Mouse (Mus musculus) forebrain, embryonic 10.5 days (tissue): Measurements from ENCODE around the gene Wdr90. TPM values are rescaled to one million over a fixed set of nuclear protein-coding genes. Genes with fewer than 3 reads are reported as not detected.
"Not testable (repeated sequence)": the region's sequence is repeated elsewhere in the genome, so short reads cannot be mapped to it uniquely, and the experiment has no call there.

Experiments
- DNase-seq: peaks from one replicate; pipeline ENCODE4 v3.0.0-alpha.2; 2017; ENCODE audit warnings: low spot score; ENCODE audit errors: extremely low spot score
- H3K27ac ChIP-seq: fragments of 300-500 bp; sonication (generic); 2 replicates; pipeline ENCODE4 v1.5.1; 2016; ENCODE audit warnings: mild to moderate bottlenecking
- H3K27me3 ChIP-seq: fragments of 300-500 bp; sonication (generic); 2 replicates; pipeline ENCODE4 v1.6.1; 2016; ENCODE audit warnings: mild to moderate bottlenecking; ENCODE audit not compliant: poor library complexity, severe bottlenecking
- H3K36me3 ChIP-seq: fragments of 300-500 bp; sonication (generic); replicated peaks from 2 replicates; pipeline ENCODE4 v1.6.1; 2016; ENCODE audit warnings: mild to moderate bottlenecking, moderate library complexity
- H3K4me1 ChIP-seq: fragments of 300-500 bp; sonication (generic); 2 replicates; pipeline ENCODE4 v1.6.1; 2016
- H3K4me3 ChIP-seq: fragments of 300-500 bp; sonication (generic); 2 replicates; pipeline ENCODE4 v1.5.1; 2016; ENCODE audit warnings: mild to moderate bottlenecking, moderate library complexity
- H3K9me3 ChIP-seq: fragments of 300-500 bp; sonication (generic); 2 replicates; pipeline ENCODE4 v1.6.1; 2016; ENCODE audit warnings: mild to moderate bottlenecking, moderate library complexity
- WGBS: fragments of 180-500 bp; shearing (Covaris S2); methylation state at CpG from one replicate; pipeline ENCODE4 v1.1.7; 2016; 5-methylcytosine and 5-hydroxymethylcytosine counted together
- polyA plus RNA-seq: library from polyadenylated mRNA; unstranded; fragments of >200 nt; fragmentation: Nextera tagmentation; extraction: Ambion mirVana; gene quantifications from 2 replicates; pipeline ENCODE4 v1.2.1, GENCODE M21; 2016

Wdr90 gene
- polyA plus RNA-seq, 1 experiment from 2014 or later: 63.3 TPM

DNA sequence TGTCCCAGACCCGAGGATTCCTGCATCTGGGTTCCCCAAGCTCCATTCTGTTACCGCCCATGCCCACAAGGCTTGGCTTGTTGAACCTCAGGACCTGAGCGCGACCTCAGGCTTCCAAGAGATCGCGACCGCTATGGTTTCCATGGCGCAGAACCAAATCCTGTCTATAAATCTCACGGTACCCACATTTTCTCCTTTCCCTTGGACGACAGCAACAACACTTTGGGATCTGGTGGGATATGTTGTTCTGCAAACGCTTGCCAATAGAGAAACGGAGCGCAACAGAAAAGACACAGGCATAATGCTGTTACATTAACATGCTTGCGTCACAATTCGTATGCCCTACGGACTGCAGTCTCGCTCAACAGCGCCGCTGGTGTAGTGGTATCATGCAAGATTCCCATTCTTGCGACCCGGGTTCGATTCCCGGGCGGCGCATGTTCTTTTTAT, 13.4 kb upstream of the Wdr90 start, which contains the start of gene Mettl26:
Gene Mettl26, plus strand, starts transcription at position 354 of the 450 bp plus-strand sequence.
- Histone ChIP-seq H3K27ac (peak within 1 kb of the TSS; percentile 94), H3K9me3 (no peaks in the 10 kb centered on the region), H3K36me3 (peaks cover 31% of the 10 kb centered on the region), H3K4me3 (peak within 1 kb of the TSS; percentile 85), H3K4me1 (peaks cover 49% of the 10 kb centered on the region), H3K27me3 (no peaks in the 10 kb centered on the region)
- under 1% methylated on average over 25 of the region's 25 CpGs for WGBS
- peak; percentile 93 for DNase-seq

DNA sequence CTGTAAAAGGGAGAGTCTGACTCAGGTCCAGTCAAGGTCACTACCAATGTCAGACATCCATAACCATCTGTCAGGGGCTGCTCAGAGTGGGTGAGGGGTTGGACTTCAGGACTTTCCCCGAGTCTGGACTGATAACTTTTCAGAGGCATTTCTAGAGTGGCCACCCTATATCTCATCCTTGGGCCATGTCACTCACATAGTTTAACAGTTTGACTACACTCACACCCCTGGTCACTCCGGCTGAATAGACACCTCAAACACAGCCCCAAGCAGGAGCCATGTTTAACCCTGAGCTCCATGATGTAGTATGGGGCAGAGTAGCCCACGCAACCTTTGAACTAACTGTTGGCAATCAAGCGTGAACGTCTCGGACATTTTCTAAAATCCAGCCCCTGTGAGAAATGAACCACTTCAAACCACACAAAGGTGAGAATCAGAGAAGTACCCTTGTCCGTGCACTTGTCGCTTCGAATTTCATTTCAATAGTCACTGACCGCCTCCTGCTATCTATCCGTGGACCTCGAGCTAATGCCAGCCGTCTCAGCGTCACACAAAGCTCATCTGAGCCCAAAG, 12.9 kb upstream of the Wdr90 start:
- Histone ChIP-seq H3K9me3 (no peaks in the 10 kb centered on the region), H3K36me3 (peaks cover 26% of the 10 kb centered on the region), H3K27ac (peak overlapping the region; percentile 94), H3K4me3 (peak overlapping the region; percentile 85), H3K4me1 (peaks cover 48% of the 10 kb centered on the region), H3K27me3 (no peaks in the 10 kb centered on the region)
- WGBS: 6% methylated on average over 14 of the region's 14 CpGs
- DNase-seq: peak; percentile 38

DNA sequence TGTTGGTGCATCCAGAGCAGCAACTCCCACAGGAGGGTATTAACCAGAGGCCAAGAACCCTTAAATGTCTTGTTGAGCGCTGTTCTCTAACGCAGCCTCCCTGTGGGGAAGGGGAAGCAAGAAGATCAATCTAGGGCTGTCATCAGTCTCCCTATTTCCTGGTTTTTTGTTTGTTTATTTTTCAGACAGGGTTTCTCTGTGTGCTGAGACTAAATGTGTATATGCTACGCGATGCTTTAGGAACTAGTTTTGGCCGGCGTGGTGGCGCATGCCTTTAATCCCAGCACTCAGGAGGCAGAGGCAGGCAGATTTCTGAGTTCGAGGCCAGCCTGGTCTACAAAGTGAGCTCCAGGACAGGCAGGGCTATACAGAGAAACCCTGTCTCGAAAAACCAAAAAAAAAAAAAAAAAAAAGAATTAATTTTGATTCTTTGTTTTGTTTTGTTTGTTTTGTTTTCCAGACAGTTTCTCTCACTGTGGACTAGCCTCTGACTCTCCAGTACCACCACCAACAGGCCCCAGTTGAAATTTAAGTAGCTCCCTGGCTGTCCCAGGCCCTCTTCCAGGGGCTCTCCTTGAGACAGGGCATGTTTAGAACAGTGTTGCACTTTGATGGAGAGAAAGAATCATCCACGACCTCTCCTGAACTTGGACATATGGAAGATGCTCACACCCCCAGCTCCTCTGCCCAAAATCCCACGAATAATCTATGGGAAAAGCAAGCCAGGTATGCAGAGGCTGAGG, 12.3 kb upstream of the Wdr90 start:
- H3K9me3 ChIP-seq: no peaks in the 10 kb centered on the region
- no peak for DNase-seq
- H3K27ac ChIP-seq: peak overlapping the region; percentile 94
- peaks cover 19% of the 10 kb centered on the region for H3K36me3 ChIP-seq
- H3K4me3 ChIP-seq: peak overlapping the region; percentile 85
- peaks cover 48% of the 10 kb centered on the region for H3K4me1 ChIP-seq
- WGBS: 79% methylated on average over 11 of the region's 11 CpGs
- H3K27me3 ChIP-seq: no peaks in the 10 kb centered on the region

DNA sequence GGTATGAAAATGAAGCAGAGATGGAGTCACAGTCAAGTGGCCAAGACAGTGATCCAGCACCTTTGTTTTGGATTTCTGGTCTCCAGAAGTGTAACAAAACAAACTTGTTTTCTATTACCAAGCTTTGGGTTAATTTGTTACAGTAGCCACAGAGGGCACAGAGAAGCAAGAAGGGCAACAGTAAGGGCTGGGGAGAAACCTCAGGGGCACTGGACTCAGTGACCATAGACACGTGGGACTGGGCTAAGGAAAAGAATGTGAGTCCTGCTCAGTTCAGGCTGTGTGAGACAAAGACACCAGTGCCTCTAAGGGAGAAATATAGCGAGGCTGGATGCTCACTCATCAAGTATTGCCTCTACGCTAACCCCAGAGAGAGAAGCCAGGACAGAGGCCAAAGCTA, 11.4 kb upstream of the Wdr90 start:
- no peak for DNase-seq
- Histone ChIP-seq H3K27me3 (no peaks in the 10 kb centered on the region), H3K9me3 (no peaks in the 10 kb centered on the region), H3K27ac (no peak overlapping the region), H3K36me3 (peaks cover 10% of the 10 kb centered on the region), H3K4me1 (peaks cover 51% of the 10 kb centered on the region), H3K4me3 (no peak overlapping the region)
- 88% methylated on average over 3 of the region's 3 CpGs for WGBS

DNA sequence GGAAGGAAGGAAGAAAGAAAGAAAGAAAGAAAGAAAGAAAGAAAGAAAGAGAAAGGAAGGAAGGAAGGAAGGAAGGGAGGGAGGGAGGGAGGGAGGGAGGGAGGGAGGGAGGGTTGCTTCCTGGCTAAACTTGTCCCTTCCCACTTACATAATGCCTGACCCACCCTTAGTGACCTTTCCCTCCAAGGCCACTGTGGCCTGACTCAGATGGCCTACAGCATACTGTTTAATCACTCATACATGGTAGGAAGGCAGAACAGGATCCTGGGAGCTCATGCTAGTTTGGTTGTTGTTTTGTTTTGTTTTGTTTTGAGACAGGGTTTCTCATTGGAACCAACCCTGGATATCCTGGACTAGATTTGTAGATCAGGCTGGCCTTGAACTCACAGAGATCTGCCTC, 10.3 kb upstream of the Wdr90 start:
- not testable (repeated sequence) for DNase-seq, H3K27ac ChIP-seq, H3K9me3 ChIP-seq, H3K27me3 ChIP-seq, H3K4me3 ChIP-seq, H3K36me3 ChIP-seq
- H3K4me1 ChIP-seq: peaks cover 52% of the 10 kb centered on the region

DNA sequence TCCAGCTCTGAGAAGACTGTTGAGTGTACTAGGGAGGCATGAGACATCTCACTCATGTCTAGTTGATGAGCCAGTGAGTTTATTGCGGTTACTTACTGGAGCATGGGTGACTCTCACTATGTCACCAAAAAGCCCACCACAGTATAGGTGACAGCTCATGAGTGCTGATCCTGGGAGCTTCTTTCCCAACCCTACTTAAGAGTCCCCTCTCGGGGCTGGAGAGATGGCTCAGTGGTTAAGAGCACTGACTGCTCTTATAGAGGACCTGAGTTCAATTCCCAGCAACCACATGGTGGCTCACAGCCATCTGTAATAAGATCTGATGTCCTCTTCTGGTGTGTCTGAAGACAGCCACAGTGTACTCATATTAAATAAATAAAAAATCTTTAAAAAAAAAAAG, 8.7 kb upstream of the Wdr90 start:
- Histone ChIP-seq H3K36me3 (no peaks in the 10 kb centered on the region; the same call in 1 of the 2 replicates), H3K27ac (no peak overlapping the region), H3K27me3 (no peaks in the 10 kb centered on the region), H3K4me1 (peaks cover 52% of the 10 kb centered on the region), H3K4me3 (no peak overlapping the region), H3K9me3 (no peaks in the 10 kb centered on the region)
- DNase-seq: no peak
- 90% methylated on average over 2 of the region's 2 CpGs for WGBS

DNA sequence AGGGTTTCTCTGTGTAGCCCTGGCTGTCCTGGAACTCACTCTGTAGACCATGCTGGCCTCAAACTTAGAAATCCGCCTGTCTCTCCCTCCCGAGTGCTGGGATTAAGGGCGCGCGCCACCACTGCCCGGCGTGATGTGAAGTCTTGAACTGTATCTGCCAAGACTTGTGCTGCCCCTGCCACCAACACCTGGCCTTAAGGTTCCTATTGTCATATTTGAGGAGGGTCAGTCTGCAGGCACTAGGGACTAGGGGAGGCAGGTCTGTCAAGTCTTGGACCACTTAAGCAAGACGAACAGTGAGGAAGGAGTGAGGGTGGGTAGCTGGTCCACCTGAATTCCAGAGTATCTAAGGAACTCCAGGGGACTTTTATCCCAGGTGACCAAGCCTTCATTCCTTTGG, 8.2 kb upstream of the Wdr90 start:
- Histone ChIP-seq H3K36me3 (no peaks in the 10 kb centered on the region; the same call in 1 of the 2 replicates), H3K4me1 (peaks cover 50% of the 10 kb centered on the region), H3K27ac (no peak overlapping the region), H3K4me3 (no peak overlapping the region), H3K9me3 (no peaks in the 10 kb centered on the region), H3K27me3 (no peaks in the 10 kb centered on the region)
- no peak for DNase-seq
- whole genome bisulfite sequencing: 84% methylated on average over 8 of the region's 8 CpGs

DNA sequence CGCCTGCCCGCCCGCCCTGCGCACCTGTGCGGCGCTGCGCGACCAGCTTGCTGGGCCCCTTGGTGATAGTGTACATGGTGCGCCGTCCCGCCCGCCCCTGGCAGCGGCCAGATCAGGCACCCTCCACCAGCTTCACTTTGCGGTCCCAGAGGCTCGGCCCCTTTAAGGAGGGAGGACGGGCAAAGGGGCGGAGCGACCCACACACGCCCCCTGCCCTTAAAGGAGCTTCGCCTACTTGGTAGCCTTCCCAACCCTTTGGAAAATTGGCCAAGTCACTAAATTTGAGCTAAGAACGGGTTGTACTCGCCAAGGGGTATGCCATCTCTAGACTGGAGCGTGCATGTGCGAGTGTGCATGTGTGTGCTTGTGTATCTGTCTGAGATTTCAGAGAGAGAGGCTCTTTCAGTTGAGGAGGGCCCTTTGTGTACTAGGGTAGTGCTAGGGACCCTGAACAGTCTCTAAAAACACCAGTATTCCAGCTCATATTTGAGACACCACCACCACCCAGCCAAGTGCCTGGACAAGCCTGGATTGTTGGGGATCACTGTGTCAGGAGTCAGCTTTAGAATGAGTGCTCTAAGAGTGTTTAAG, 7.4 kb upstream of the Wdr90 start, which contains the start of gene Mcrip2:
Gene Mcrip2, minus strand, starts transcription at position 164 of the 591 bp plus-strand sequence.
- DNase-seq: peak; percentile 79
- H3K27ac ChIP-seq: peak within 1 kb of the TSS; percentile 82
- WGBS: under 1% methylated on average over 24 of the region's 24 CpGs
- H3K9me3 ChIP-seq: no peaks in the 10 kb centered on the region
- H3K36me3 ChIP-seq: peaks cover 5% of the 10 kb centered on the region; the same call in 1 of the 2 replicates
- no peaks in the 10 kb centered on the region for H3K27me3 ChIP-seq
- H3K4me1 ChIP-seq: peaks cover 42% of the 10 kb centered on the region
- peak within 1 kb of the TSS; percentile 90 for H3K4me3 ChIP-seq

DNA sequence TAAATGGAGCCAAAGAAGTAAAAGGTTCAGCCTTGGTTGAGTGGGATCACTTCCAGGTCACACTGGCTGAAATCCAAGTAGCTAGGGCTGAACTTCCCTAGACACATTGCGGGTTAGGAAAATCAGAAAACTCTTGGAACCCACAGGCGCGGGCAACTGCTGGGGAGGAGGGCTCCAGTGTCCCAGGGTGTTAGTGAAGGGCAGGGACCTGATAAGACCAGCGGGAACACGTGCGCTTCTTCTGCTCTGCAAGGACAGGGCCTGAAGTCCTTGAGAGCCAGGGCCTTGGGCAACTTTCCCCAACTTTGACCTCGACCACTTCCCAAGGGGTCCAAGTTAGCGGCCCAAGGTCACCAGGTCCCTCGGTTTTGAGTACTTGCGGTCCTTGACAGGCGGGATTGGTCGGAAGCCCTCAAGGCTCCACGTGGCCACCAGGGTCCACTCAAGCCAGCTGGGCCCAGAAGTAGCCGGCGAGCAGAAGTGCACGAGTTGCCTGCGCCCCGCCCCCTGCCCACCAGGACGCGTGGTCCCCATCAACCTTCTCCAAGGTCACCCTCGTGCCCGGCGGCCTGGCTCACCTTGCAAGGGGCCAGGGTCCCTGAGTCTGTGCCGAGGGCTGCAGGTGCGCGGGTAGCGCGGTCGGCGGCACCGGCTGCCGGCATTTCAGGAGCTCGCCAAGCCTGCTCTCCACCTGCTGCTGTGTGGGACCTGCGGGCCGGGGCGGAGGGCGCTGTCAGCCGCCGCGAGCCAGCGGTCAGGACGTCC, 6.7 kb upstream of the Wdr90 start:
- peaks cover 41% of the 10 kb centered on the region for H3K4me1 ChIP-seq
- H3K36me3 ChIP-seq: peaks cover 5% of the 10 kb centered on the region; the same call in 1 of the 2 replicates
- under 1% methylated on average over 42 of the region's 42 CpGs for WGBS
- H3K4me3 ChIP-seq: peak overlapping the region; percentile 90
- peak; percentile 58 for DNase-seq
- H3K9me3 ChIP-seq: no peaks in the 10 kb centered on the region
- H3K27me3 ChIP-seq: no peaks in the 10 kb centered on the region
- peak overlapping the region; percentile 82 for H3K27ac ChIP-seq

DNA sequence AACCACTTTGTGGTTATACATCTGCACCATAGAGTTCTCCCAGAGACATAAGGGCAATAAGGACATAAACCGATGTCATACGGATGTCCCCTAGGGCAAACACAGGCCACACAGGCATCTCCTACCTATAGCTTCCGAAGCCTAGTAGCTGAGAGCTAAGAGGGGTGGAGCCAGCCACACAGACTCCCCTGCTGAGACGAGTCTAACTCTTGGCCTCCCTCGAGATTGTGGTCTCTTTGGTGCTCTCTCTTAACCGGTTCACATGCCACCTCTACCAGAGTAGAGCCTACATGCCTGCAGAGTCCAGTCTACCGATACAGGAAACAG, 6.2 kb upstream of the Wdr90 start:
- Histone ChIP-seq H3K4me3 (peak overlapping the region; percentile 90), H3K4me1 (peaks cover 41% of the 10 kb centered on the region), H3K27me3 (no peaks in the 10 kb centered on the region), H3K9me3 (no peaks in the 10 kb centered on the region), H3K36me3 (peaks cover 5% of the 10 kb centered on the region; the same call in 1 of the 2 replicates), H3K27ac (peak overlapping the region; percentile 82)
- WGBS: 17% methylated on average over 7 of the region's 7 CpGs
- DNase-seq: no peak

DNA sequence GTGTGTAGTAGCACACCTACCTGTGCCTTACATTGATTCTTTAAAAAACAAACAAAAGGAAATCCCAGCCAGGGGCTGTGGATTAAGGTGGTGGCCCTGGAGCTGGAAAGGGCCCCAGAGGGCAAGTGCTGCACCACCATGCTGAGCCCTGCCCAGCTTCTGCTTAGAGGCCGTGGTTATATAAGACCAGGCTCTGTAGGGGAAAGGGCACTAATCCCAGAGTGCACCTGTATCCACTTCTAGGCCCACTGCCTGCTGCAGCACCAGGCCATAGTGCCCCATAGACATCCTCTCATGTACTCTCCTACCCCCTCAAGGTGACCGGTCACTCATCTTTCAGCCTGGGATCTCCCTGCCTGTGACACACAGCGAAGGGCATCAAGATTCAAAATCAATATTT, 4.9 kb upstream of the Wdr90 start:
- H3K27me3 ChIP-seq: no peaks in the 10 kb centered on the region
- H3K9me3 ChIP-seq: no peaks in the 10 kb centered on the region
- 91% methylated on average over 3 of the region's 3 CpGs for WGBS
- no peak overlapping the region for H3K4me3 ChIP-seq
- peaks cover 5% of the 10 kb centered on the region; the same call in 1 of the 2 replicates for H3K36me3 ChIP-seq
- DNase-seq: no peak
- no peak overlapping the region for H3K27ac ChIP-seq
- peaks cover 53% of the 10 kb centered on the region for H3K4me1 ChIP-seq

DNA sequence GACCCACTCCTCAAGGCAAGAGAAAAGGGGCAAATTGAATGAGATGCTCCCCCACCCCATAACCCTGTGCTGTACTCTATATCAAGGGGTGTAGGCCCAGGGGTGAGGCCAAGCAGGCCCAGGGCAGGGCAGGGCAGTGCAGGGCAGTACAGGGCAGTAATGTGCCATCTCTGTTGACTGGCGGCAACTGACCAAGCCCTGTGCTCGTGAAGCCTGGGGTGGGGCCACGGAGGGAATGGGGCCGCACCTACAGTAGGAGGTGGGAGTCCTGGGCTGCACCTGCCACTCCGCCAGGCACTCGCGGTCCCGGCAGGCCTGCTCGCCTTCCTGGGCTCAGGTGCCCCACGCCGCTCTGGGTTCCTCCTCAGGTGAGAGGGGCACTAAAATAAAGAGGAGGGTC, 4.0 kb upstream of the Wdr90 start:
- Histone ChIP-seq H3K4me3 (peak overlapping the region; percentile 10), H3K4me1 (peaks cover 62% of the 10 kb centered on the region), H3K36me3 (peaks cover 5% of the 10 kb centered on the region; the same call in 1 of the 2 replicates), H3K9me3 (no peaks in the 10 kb centered on the region), H3K27me3 (no peaks in the 10 kb centered on the region), H3K27ac (no peak overlapping the region)
- no peak for DNase-seq
- WGBS: 91% methylated on average over 11 of the region's 11 CpGs
